Comparison of ENCODE assay signal across 10 mouse cellular contexts in genomic region chr16:18377203-18377602, GRCm38 (mm10). TPM values are rescaled to one million over a fixed set of nuclear protein-coding genes. Genes with fewer than 3 reads are reported as not detected.
DNase-seq lines count a peak whose midpoint lies in the region; ATAC-seq and TF ChIP-seq lines count a peak whose summit lies in the region.
"Had no signal": no experiment of that assay in that cellular context is flagged by ENCODE, and none has a peak within 500 bp of the region (broad histone marks: within the 10 kb centered on the region; RNA-seq: fewer than 3 reads in every experiment).

No protein-coding gene starts in this region.

- no peak overlapping the region for H3K9ac ChIP-seq in heart, embryonic 14.5 days (ENCODE audit: low read length)
- H3K9ac ChIP-seq: embryonic facial prominence, embryonic 13.5 days; lung, embryonic 14.5 days had no signal

- H3K9me3 ChIP-seq in heart, embryonic 14.5 days (ENCODE audit: control insufficient read depth, low read length): no peaks in the 10 kb centered on the region
- H3K9me3 ChIP-seq: embryonic facial prominence, embryonic 13.5 days had no signal

- H3K27me3 ChIP-seq in heart, embryonic 14.5 days (ENCODE audit: control insufficient read depth, insufficient read depth, low read length): no peaks in the 10 kb centered on the region
- H3K27me3 ChIP-seq: embryonic facial prominence, embryonic 13.5 days had no signal

- 15% methylated on average over 3 of the region's 3 CpGs for WGBS in heart, embryonic 14.5 days

- no peak overlapping the region for H3K4me3 ChIP-seq in heart, embryonic 14.5 days (ENCODE audit: control insufficient read depth in 1 of 2, insufficient read depth in 1 of 2, low read depth in 1 of 2, low read length in 2 of 2)
- H3K4me3 ChIP-seq in layer of hippocampus, adult 2 months: no peak overlapping the region
- H3K4me3 ChIP-seq: embryonic facial prominence, embryonic 13.5 days had no signal

- H3K4me1 ChIP-seq in heart, embryonic 14.5 days (ENCODE audit: control insufficient read depth in 2 of 2, insufficient read depth in 2 of 2, low read length in 2 of 2): peaks cover 13 to 20% of the 10 kb centered on the region in 2 experiments

- intact Hi-C loops in heart, postnatal 36 days (cut with DNase I): no loop called here
- intact Hi-C loops in left cerebral cortex, postnatal 10 days (cut with DNase I): no loop called here

- DNase-seq in heart, postnatal 36 days: no peak
- DNase-seq in 3T3-L1 (ENCODE audit: low read depth, low spot score) (peak; percentile 34), ZHBTc4 (ENCODE audit: low read depth, low spot score) (peak; percentile 80)
- peak; percentile 74 to 77 for DNase-seq in kidney, postnatal 36 days
- DNase-seq in ovary, postnatal 10 days (ENCODE audit: low spot score): no peak
- DNase-seq in layer of hippocampus, adult 2 months (ENCODE audit: low spot score in 2 of 2): no peak
- no peak for DNase-seq in left cerebral cortex, postnatal 10 days (ENCODE audit: extremely low spot score in 1 of 2, low spot score in 2 of 2)
- DNase-seq: lung, embryonic 14.5 days had no signal

- 0 out of 2 replicates have a peak, but pooled peaks have one; percentile 54 for ATAC-seq in heart, embryonic 14.5 days (ENCODE audit: insufficient number of reproducible peaks, insufficient read depth, low FRiP score, low read depth)

- no peaks in the 10 kb centered on the region for H3K36me3 ChIP-seq in heart, embryonic 14.5 days (ENCODE audit: control insufficient read depth, insufficient read depth, low read length)
- H3K36me3 ChIP-seq: embryonic facial prominence, embryonic 13.5 days had no signal

- TF ChIP-seq CTCF in layer of hippocampus, adult 2 months (conservative IDR thresholded peaks at IDR 0.05): no peak

- no peak overlapping the region for H3K4me2 ChIP-seq in heart, embryonic 14.5 days (ENCODE audit: low read length)
- H3K4me2 ChIP-seq: embryonic facial prominence, embryonic 13.5 days; lung, embryonic 14.5 days had no signal

- H3K27ac ChIP-seq in heart, embryonic 14.5 days (replicated peaks in 1 of 2; ENCODE audit: control insufficient read depth in 1 of 2, insufficient read depth in 1 of 2, low read depth in 2 of 2, low read length in 2 of 2): no peak overlapping the region
- no peak overlapping the region for H3K27ac ChIP-seq in layer of hippocampus, adult 2 months
- H3K27ac ChIP-seq: embryonic facial prominence, embryonic 13.5 days had no signal

RNA-seq across cellular contexts. Expression of gene Arvcf, which starts 29.2 kb away (rescaled TPM):
- 31.8 and 32.3 TPM in 2 replicates for polyA plus RNA-seq in heart, embryonic 14.5 days (2014; fragmentation: Nextera tagmentation; extraction: Ambion mirVana)
- 10 to 100 TPM; 21.1 to 25.6 TPM for total RNA-seq in heart, postnatal 36 days (2021)
- total RNA-seq in layer of hippocampus, adult 2 months (2021): 10 to 100 TPM; 40.4 to 41.4 TPM
- total RNA-seq in left cerebral cortex, postnatal 10 days (2021): 10 to 100 TPM; 43.0 to 46.4 TPM

RNA-seq across cellular contexts. Expression of gene Tango2, which starts 29.3 kb away (rescaled TPM):
- polyA plus RNA-seq in heart, embryonic 14.5 days (2014; fragmentation: Nextera tagmentation; extraction: Ambion mirVana): 65.0 and 67.9 TPM in 2 replicates
- 100 to 1,000 TPM; 152 to 177 TPM for total RNA-seq in heart, postnatal 36 days (2021)
- total RNA-seq in layer of hippocampus, adult 2 months (2021): 100 to 1,000 TPM; 128 to 130 TPM
- total RNA-seq in left cerebral cortex, postnatal 10 days (2021): 100 to 1,000 TPM; 105 to 125 TPM

RNA-seq across cellular contexts. Expression of gene Txnrd2, which starts 49.0 kb away (rescaled TPM):
- polyA plus RNA-seq in heart, embryonic 14.5 days (2014; fragmentation: Nextera tagmentation; extraction: Ambion mirVana): 34.0 and 34.7 TPM in 2 replicates
- total RNA-seq in heart, postnatal 36 days (2021): 10 to 100 TPM; 41.0 to 42.8 TPM
- total RNA-seq in layer of hippocampus, adult 2 months (2021): 10 to 100 TPM; 19.7 to 21.4 TPM
- total RNA-seq in left cerebral cortex, postnatal 10 days (2021): 10 to 100 TPM; 24.1 to 27.4 TPM

RNA-seq across cellular contexts. Expression of gene Comt, which starts 49.4 kb away (rescaled TPM):
- 110 and 112 TPM in 2 replicates for polyA plus RNA-seq in heart, embryonic 14.5 days (2014; fragmentation: Nextera tagmentation; extraction: Ambion mirVana)
- total RNA-seq in heart, postnatal 36 days (2021): 100 to 1,000 TPM; 130 to 150 TPM
- 10 to 100 TPM; 74.6 to 75.1 TPM for total RNA-seq in layer of hippocampus, adult 2 months (2021)
- 10 to 100 TPM; 65.2 to 66.3 TPM for total RNA-seq in left cerebral cortex, postnatal 10 days (2021)

Comparison
In these comparisons a context has a peak if more than half of its experiments do, and no peak if none do; other contexts are left out.
1. DNase-seq: peak in 3T3-L1 (single experiment), ZHBTc4 (single experiment) and kidney, postnatal 36 days (2 of 2); none in heart, postnatal 36 days (0 of 2), ovary, postnatal 10 days (single experiment), layer of hippocampus, adult 2 months (0 of 2) and left cerebral cortex, postnatal 10 days (0 of 2).